Mouse (Mus musculus): Measurements from ENCODE around the gene Il27.

Gene Il27

DNA sequence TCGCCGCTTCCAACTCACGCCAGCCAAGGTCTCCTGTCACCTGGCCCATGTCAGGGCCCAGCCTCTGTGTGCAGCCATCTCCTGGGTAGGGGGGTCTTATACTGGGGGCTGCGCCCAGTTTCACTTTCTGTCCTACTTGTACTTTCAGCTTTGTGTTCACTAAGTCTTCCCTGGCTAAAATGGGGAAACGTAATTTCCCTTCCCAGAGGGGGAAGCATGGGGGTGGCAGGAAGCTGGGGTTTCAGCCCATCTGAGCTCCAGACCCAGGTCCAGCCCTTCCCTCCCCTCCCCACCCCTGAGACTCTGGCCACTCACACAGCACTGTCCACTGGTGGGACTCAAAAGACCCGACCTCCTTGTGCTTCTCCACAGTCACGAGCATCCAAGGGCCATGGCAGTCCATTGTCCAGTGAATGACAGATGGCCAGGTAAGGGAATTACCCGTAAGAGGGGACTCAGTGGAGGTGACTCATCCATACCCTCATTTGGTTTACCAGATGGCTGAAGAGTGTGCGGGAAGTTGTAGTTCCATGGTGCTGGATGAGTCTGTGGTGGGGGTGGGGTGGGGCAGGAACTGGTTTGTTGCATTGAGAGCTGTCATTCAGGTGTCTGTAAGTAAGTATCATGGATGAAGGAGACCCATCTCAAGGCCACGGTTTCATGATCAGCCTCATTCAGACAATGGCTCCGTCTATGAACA is at the start of gene Il27:
TSS of gene Il27 (minus strand) at position 80 of the 700 bp plus-strand sequence.
- DNase-seq (ENCODE audit: low read depth) = no peak

DNA sequence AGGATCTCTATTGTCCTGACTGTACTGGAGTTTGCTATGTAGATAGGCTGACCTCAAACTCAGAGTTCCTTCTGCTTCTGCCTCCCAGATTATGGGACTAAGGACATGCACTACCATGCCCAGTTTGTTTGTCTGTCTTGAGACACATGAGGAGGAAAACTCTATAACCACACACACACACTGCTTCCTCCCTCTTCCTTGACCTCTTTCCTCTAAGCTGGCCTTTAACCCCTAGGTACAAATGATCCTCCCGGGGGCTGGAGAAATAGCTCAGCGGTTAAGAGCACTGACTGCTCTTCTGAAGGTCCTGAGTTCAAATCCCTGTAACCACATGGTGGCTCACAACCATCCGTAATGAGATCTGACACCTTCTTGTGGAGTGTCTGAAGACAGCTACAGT is 49.6 kb upstream of the Il27 start:
- DNase-seq (ENCODE audit: low read depth) = peak; percentile 44

DNA sequence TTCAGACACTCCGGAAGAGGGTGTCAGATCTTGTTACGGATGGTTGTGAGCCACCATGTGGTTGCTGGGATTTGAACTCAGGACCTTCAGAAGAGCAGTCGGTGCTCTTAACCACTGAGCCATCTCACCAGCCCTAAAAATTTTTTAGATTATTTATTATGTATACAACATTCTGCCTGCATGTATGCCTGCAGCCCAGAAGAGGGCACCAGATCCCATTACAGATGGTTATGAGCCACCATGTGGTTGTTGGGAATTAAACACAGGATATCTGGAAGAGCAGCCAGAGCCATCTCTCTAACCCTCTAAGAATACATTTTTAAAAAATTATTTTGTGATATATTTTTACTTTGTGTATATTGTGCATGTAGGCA is 48.5 kb upstream of the Il27 start:
- peak; percentile 81 for DNase-seq (ENCODE audit: low read depth)

- peak; percentile 61 for DNase-seq (ENCODE audit: low read depth)
Observed at GRCm38 (mm10) chr7:126642545-126643243, 48.0 kb upstream of the Il27 start.

GRCm38 (mm10) chr7:126636733-126637520 is 42.2 kb upstream of the Il27 start:
- DNase-seq (ENCODE audit: low read depth) = peak; percentile 80

GRCm38 (mm10) chr7:126635375-126635774 is 40.6 kb upstream of the Il27 start:
- peak; percentile 70 for DNase-seq (ENCODE audit: low read depth)

DNA sequence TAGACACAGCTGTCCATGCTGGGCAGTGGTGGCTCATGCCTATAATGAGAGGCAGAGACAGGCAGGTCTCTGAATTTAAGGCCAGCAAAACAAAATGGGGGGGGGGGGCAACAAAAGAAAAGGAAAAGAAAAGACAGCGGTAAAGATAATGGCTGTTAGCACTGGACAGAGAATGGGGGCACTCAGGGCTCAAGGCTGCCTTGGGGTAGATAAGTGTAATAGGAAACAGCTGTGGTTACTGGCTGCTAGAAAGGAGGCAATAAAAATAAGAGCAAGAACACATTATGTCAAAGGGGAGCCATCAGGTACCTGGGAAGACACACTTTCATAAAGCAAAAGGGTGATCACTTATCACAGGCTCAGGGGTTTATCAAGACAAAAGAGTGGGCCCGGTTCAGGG is 37.7 kb upstream of the Il27 start:
- peak; percentile 66 for DNase-seq (ENCODE audit: low read depth)

GRCm38 (mm10) chr7:126630824-126631518 is 36.2 kb upstream of the Il27 start, which contains the start of gene Nupr1:
Gene Nupr1, minus strand, starts transcription at chr7:126630861.
- no peak for DNase-seq (ENCODE audit: low read depth)

- DNase-seq (ENCODE audit: low read depth) = peak; percentile 22
Observed at GRCm38 (mm10) chr7:126629915-126630314, 35.2 kb upstream of the Il27 start.

DNA sequence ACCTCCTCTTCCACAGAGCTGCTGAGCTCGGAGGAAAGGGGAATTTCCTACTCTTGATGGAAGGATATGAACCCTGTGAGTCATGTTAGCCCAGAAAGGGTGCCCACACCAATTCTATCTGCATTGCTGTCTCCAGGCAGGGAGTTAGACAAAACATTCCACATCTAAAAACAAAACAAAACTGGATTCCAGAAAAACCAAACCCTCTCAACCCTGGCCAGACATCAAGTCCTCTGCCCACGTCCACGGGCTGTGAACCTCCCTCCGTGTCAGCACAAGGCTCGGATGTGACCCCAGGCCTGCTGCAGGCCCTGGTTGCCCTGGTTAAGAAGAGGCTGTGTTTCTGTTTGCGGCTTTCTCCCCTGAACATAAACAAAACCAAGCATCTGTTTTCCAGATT is 33.4 kb upstream of the Il27 start:
- DNase-seq (ENCODE audit: low read depth) = no peak

GRCm38 (mm10) chr7:126625807-126626600 is 31.3 kb upstream of the Il27 start:
- no peak for DNase-seq (ENCODE audit: low read depth)

- no peak for DNase-seq (ENCODE audit: low read depth)
Observed at GRCm38 (mm10) chr7:126625369-126625768, 30.6 kb upstream of the Il27 start.

- DNase-seq (ENCODE audit: low read depth) = no peak
Observed at GRCm38 (mm10) chr7:126624774-126625173, 30.0 kb upstream of the Il27 start.

- no peak for DNase-seq (ENCODE audit: low read depth)
Observed at GRCm38 (mm10) chr7:126623381-126623780, 28.6 kb upstream of the Il27 start.

DNA sequence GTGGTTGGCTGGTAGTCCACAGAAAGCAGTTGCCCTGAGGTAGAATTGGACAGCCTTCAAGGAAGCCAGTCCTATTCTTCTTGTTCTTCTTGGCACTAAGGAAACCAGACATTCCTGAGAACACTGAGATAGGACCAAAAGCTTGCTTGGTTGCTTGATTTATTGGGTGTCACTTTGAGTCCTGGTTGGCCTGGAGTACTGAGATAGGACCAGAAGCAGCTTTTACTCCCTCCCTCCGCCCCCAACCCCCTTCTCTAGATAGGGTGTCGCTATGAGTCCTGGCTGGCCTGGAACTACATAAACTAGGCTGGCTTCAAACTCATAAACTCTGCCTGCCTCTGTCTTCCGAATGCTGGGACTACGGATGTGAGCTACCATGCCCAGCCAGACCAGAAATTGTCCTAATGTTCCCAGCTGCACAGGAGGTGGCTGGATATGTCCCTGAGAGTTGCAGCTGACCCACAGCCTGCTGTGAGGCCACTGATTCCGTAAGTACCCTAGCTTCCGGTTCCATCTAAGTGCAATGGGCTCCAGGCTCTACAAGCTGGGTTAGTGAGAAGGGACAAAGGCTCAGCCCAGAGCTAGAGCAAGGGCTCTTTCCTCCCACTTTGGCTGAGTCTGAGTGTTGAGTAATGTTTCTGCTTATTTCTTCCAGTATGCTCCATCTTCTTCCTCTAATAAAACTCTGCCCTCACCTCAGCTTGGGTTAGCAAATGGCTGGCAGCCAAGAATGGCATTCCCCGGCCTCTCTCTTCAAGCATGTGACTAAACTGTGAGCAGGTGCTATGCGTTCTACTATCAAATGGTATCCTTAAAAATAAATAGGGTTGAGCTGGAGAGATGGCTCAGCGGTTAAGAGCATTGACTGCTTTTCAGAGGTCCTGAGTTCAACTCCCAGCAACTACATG is 27.0 kb upstream of the Il27 start:
- no peak for DNase-seq (ENCODE audit: low read depth)

DNA sequence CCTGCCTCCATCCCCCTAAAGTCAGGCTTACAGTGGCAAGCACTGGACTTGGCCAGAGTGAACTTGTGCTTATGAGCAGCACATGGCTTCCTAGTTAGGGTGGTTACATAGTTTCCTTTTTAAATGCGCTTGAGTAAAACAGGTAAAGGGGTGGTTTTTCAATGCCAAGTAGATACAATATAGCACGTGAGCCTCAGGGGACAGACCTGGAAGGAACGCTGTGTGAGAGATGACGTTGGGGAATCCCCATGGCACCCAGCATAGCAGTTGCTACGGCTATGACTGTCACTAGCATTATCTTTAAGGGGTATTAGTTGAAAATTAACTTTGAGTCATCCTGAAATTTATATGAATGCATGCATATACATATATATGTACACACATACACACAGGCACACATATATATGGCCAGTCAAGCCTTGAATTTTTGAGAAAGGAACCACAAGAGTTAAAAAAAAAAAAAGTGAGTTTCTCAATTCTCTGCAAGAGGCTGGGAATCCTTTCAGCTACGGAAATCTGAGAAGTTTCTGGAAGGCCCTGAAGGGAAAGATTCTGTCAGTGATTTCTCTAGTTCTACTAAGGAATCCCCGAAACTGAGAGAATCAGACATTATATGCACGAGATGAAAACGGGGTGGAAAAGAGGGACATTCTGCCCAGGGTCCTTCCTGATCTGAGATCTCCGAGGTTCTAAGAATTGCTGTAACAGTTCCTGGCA is 25.0 kb upstream of the Il27 start:
- DNase-seq (ENCODE audit: low read depth) = no peak

DNA sequence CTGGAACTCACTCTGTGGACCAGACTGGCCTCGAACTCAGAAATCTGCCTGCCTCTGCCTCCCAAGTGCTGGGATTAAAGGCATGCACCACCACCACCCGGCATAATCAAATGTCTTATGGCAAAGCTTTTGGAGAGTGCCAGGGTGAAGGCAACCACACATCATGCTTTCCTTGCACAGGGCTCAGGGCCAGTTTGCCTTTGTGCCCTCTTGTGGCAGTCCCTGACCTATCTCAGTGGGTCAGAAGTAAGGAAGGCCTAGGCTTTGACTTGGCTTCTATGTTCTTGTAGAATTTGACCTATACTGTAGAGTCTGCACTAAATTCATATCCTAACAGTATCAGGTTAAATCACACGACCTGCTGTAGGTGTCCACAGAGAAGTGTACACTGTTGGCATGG is 22.0 kb upstream of the Il27 start:
- DNase-seq (ENCODE audit: low read depth) = peak; percentile 50

- DNase-seq (ENCODE audit: low read depth) = peak; percentile 24
Observed at GRCm38 (mm10) chr7:126612736-126613135, 18.0 kb upstream of the Il27 start.

DNA sequence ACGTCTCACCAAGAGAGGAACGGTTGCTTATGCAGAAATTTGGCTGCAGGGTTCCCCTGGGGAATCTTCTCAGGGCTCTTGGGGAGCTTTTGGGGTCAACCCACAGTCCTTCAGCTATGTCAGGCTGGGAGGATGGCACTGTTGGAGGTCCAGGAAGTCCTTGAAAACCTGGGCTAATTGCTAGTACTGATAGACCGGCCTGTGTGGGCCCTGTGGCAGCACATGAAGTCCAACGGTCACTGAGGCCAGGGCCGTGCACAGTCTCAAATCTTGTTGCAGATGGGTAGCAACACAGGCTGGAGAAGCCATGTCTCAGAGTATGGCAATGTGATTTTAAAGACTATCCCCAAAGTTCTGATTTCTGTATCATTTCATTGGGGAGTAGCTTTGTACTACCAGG is 13.1 kb upstream of the Il27 start:
- DNase-seq (ENCODE audit: low read depth) = no peak

- no peak for DNase-seq (ENCODE audit: low read depth)
Observed at GRCm38 (mm10) chr7:126607064-126607463, 12.3 kb upstream of the Il27 start.
